Mouse (Mus musculus) CD4-positive helper T cell, adult 2 months (primary cell): ENCODE data around the gene Cdk11b.
"Not testable (repeated sequence)": the region's sequence is repeated elsewhere in the genome, so short reads cannot be mapped to it uniquely, and the experiment has no call there.

Experiments
- DNase-seq: peaks from one replicate; pipeline ENCODE4 v3.0.0-alpha.2; 2012; ENCODE audit warnings: low read depth, missing footprints, low spot score

Cdk11b gene

DNA sequence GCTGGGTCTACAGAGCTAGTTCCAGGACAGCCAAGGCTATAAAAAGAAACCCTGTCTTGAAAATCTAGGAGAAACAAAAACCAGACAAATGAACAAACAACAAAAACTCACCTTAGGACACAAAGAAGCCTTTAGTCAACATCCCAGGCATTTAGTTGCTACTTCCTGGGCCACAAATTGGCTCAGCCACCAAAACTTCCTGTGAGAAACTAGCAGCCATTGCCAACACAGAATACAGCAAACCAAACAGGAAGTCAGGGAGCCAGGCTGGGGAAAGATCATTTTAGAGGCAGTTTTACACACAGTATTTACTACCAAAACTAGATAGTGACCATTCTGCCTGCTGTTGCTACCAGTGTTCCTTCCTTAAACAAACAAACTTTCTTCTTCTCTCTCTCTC is 42.2 kb downstream of the Cdk11b start:
- DNase-seq, result peak; percentile 51

DNA sequence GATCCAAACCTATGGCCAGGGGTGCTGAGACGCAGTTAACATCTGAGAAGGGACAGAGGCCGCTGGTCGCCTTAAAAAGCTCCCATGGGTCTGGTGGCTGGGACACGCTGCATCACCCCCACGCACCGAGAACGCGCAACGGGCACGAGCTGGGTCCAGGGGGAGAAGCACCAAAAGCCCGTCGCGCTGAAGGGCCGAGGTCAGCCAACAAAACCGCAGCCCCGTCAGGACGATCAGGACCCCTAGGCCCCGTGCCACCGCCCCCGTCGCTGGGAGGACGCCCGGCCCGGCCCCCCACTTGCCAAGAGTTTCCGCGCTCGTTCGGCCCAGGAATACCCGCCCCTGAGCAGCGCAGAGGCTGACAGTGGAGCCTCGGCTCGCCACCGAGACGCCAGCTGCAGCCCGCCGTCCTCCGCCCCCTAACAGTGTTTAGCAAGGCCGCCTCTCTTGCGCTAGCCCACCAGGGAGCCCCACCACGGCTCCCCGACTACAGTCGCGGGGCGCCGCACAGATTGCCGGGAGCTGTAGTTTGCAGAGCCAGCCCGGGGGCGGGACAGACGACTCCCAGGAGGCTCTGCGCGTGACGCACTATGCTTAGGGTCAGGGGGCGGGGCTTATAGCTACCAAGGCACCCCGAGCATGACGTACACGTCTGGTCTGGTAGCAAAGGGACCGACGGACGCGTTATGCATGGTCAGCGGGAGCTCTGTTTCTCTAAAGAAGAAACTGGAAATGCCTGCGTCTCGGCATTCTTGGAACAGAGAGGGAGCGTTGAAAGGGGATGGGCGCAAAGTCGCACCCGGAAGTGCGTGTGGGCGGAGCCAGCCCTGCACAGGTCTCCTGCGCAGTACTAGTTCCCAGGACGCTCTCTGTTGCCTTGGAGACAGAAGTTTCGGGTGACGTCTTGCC is 44.3 kb downstream of the Cdk11b start, which contains the start of gene Mib2:
Mib2 (minus strand) TSS at position 510 of the 909 bp plus-strand sequence.
- DNase-seq, result peak; percentile 97

GRCm38 (mm10) chr4:155669598-155670075 is 45.0 kb downstream of the Cdk11b start:
- no peak for DNase-seq

DNA sequence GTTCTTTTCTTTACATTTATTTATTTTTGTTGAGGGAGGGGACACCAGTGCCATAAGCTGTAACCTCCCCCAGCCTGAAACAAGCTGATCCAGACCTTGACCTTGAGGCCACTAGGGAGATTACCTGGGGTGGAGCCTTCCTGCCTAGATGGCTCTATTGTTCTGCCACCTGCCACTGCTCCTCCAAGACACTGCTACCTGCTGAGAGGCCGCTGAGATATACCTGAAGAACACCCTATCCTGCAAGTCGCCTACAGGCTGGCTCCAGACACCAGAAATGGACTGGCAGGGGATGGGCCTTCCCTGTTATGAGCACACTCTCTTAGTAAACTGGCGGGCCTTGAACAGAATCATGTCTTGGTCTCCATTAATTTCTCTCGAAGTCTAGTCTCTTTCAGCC is 45.6 kb downstream of the Cdk11b start:
- not testable (repeated sequence) for DNase-seq

DNA sequence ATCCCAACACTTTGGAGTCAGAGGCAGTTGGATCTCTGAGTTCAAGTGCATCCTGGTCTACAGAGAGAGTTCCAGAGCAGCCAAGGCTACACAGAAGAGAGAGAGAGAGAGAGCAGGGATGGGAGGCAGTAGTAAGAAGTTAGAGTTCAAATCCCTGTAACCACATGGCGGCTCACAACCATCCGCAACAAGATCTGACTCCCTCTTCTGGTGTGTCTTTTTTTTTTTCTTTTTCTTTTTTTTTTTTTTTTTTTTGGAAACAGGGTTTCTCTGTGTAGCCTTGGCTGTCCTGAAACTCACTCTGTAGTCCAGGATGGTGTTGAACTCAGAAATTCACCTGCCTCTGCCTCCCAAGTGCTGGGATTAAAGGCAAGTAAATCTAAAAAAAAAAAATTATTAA is 47.4 kb downstream of the Cdk11b start:
- DNase-seq, result no peak

GRCm38 (mm10) chr4:155675991-155676390 is 51.3 kb downstream of the Cdk11b start:
- peak; percentile 43 for DNase-seq

- DNase-seq, result not testable (repeated sequence)
Observed at GRCm38 (mm10) chr4:155683670-155684277, 59.1 kb downstream of the Cdk11b start.

DNA sequence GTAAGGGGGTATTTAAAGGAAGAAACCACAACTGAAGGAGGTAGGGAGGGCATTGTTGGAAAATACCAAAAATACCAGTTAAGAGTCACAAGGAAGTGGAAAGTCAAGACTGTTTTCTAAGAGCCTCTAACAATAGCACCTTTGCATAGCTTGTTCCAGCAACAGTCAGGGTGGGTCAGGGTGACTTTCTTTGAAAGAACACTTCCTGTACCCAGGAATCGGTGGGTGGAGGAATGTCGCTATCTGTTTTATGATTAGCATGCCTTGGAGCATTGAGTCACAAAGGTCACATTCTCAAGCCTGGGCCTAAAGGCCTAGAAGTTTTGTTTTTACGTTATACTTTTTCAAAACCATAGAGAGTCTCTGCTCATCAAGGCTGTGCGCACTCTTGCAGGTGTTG is 63.1 kb downstream of the Cdk11b start:
- not testable (repeated sequence) for DNase-seq

DNA sequence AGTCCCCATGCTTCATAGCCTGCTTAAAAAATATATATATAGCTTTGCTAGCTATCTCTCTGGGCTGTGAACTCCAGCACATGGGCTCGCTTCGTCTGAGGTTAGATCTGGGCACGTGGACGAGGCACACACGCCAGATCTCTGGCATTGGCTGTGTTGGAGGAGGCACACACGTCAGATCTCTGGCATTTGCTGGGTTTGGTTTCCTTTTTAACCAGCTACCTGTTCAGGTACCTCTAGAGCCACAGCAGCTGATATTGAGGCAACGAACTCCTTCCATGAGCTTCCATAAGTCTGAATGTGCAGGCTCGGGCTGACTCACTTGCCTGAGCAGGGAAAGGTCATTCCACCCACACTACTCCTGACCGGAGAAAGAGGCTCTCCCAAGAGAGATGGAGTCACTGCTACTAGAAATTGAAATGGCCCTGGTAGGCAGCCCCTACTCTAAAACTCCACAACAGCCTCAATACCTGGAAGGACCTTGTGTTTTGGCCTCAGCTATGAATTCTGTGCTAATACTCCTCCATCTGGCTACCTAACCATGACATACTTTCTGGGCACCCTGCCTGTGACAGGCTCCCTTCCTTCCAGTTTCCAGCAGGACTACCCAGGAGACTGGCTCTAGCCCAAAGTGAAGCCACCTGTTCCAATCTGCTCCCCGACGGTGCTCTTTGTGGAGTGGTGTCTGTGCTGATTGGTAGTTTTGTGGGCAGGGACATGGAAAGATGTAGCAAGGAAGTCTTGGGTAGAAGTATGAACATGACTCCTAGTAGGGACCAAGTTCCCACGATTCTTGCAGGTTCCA is 66.1 kb downstream of the Cdk11b start:
- no peak for DNase-seq

DNA sequence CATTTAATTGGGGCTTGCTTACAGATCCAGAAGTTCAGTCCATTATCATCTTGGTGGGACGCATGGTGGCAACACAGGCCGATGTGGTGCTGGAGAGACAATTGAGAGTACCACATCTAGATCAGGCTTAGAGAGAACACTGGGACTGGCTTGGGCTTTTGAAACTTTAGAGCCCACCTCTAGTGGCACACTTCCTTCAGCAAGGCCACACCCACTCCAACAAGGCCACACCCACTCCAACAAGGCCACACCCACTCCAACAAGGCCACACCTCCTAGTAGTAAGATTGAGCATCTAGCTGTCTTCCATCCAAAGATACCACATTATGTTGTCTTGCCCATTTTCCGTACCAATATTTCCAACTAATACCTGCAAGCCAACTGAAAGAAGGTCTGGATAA is 67.8 kb downstream of the Cdk11b start:
- no peak for DNase-seq

- no peak for DNase-seq
Observed at GRCm38 (mm10) chr4:155694111-155694481, 69.4 kb downstream of the Cdk11b start, which contains the start of gene Fndc10. Gene Fndc10 (plus strand): TSS chr4:155694342.

- DNase-seq, result peak; percentile 92
Observed at GRCm38 (mm10) chr4:155694482-155695401, 70.1 kb downstream of the Cdk11b start.

GRCm38 (mm10) chr4:155695531-155696062 is 70.9 kb downstream of the Cdk11b start:
- DNase-seq, result no peak

DNA sequence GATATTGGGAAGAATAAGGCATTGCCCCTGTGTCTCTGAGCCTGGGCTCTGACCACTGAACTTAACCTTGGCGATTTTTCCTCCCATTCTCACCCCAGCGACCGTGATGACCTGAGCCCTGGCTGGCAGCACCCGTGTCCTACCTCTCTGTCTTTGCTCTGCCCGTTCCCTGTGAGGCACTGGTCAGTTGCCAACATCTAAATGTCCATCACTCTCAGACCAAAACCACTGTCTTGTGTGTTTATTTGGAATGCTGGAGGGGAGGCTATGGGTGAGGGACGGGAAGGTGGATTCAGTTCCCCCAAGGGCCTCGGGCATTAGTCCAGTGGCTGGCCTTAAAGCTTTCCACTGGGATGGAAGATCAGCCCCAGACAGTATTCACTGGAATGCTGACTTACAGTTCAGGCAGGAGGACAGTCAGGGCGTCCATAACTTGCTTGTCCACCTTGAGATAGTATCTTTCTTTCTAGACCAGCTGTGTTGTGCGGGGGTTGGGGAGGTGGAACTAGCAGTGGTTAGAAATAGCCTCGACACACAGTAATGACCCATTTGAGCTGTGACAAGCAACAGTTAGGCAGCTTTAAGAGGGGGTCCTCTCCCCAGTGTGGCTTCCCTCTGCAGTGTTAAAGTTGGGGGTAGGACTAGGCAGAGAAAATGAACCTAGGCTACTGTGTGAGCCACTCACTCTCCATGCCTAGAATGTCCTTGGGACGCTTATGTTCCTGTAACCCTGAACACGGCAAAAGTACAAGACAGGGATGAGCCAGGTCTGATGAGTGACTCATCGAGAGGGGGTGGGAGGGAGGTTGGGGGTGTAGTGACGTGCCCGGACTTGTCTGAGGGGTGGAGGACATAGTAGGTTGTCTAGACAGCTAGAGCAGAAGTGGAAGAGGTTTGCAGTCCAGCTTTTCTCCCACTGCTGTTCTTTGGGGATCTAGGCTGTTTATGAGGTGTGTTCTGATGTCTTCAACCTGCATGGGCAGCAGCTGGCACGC is 71.9 kb downstream of the Cdk11b start:
- no peak for DNase-seq
